Mouse (Mus musculus) spleen, postnatal 4 days (tissue): ENCODE results near the gene March10.

Source experiments
- DNase-seq, 2 experiments: peaks; one replicate each; pipeline ENCODE4 v3.0.0; 2022; ENCODE audit warnings: low spot score in 2 of 2

March10 gene

GRCm38 (mm10) chr11:105465488-105465887, 9.0 kb upstream of the March10 start:
- DNase-seq = no peak

DNA sequence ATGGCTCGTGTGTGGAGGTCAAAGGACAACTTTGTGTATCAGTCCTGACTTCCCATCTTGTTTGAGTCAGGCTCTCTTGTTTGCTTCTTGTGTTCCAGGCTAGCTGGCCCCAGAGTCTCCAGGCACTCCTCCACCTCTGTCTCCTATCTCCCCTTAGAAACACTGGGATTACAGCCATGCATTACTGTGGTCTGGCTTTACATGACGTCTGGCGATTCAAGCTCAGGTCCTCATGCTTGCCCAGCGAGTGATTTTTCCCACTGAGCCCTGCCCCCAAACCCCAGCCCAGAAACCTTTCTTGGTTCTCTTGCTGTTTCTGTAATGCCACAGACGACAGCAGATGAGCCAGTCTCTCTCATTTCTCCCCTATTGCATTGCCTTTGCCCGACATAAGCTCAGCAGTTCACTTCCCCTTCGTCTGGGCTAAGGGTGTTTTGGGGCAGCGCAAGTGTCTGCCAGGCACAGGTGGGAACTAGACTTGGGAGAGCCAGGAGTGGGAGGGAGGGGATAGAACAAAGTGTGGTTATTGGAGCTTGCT, 8.0 kb upstream of the March10 start:
- no peak for DNase-seq

DNA sequence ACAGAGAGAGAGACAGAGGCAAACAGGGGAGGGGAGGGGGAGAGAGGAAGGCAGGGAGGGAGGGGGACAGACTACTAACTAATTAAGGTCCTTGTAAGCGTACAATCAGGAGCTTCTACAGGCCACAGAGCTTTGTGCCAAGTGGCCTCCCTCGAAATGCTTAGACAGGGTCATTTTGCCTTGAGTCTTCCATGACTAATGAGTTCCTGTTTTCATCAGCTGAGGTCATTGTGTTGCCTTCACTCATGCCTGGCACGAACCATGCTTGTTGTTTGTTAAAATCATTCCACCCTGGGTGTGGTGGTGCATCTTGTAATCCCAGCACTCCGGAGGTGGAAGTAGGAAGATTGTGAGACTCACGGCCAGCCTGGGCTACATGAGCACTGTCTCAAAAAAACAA, 3.4 kb upstream of the March10 start:
- DNase-seq = no peak

DNA sequence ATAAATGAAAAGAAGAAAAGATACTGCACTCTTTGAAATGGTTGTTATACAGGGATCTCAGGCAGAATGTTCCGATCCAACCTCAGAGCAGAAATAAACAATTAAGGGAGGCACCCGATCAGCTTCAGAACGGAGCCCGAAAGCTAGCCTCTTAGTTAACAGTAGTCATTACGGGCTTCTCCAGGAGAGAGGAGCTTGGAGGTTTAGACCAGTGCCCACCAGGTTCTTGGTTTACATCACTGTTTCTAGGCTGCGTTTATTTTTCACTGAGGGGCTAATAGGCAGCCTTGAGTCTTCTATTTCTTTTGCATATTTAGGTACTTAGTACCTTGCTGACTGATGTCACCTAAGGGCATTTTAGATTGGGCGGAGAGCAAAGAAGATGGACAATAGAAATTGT, 506 bp upstream of the March10 start:
- DNase-seq = no peak

DNA sequence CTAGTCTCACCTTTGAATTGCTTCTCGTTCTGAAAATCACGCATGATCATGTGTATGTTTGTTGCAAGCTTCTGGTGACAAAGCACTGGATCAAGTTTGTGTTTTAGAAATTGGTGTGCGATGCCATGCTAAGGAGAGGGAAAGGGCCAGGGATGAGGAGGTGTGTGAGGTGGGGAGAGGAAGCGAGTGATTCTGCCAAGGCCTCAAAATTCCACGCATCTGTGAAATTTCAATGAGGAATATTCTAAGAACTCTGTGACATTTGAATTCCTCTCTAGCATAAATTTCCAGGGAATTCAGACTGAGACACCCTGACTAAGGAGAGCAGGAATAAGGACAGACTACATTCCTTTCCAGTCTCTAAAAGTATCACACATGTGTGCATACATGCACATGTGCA, 1.4 kb downstream of the March10 start:
- no peak for DNase-seq

GRCm38 (mm10) chr11:105453084-105453483, 3.5 kb downstream of the March10 start:
- DNase-seq = no peak

DNA sequence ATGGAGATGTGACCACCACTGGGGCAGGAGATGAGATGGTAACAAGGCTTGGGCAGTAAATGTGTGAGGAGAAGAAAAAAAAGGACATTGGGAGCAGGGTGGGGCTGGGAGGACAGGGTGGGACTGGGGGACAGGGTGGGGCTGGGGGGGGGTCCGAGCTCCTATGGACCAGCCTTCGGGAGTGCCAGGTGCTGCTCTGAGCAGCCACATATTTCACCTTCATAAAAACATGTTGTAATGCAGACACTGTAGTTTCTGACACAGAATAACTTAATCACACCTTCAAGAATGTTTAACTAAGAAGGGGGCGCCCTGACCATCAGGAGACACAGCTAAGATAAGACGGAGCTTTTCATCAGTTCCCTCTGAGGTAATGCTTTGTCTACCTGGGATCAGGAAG, 4.0 kb downstream of the March10 start:
- no peak for DNase-seq

DNA sequence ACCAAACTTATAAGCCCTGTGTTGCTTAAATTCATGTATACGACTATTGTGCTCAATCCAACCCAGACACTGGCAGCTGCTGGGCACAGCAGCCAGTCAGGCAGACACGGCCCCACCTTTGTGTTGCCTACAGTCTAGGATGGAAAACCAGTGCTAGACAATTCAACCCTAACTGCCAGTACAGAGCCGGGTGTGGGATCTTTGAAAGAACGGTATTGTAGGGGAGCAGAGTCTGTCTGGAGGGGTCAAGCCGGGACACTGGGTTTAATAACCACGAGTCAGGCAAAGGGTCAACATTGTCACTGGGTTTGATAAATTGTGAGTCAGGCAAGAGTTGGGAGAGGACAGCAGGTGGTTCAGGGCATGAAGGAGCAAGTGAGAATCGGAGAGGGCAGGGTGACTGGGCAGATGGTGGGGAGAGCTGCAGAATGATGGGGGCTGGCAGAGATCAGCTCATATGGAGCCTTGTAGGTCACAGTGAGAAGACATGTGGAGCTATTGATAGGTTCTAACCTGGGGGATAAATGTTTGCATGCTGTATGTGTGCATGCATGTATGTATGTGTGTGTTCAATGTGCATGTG, 4.9 kb downstream of the March10 start:
- DNase-seq = no peak

GRCm38 (mm10) chr11:105449581-105450315, 6.8 kb downstream of the March10 start:
- no peak for DNase-seq

- DNase-seq = no peak
These were observed 8.9 kb downstream of the March10 start for GRCm38 (mm10) chr11:105447661-105448060.

DNA sequence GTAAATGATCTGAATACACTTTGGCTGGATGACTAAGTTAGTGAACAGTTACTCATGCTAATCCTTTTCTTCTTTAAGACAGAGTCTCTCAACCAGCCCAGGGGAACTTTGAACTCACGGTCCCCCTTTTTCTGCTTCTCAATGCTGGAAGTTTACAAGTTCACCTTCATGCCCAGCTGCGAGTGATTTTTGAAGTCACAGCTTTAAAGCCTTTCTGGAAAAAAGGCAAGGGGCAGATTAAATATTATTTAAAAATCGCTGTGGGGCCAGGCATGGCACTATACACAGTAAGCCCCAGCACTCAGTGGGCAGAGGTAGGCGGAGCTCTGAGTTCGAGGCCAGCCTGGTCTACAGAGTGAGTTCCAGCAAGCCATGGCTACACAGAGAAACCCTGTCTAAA, 10.3 kb downstream of the March10 start:
- no peak for DNase-seq

DNA sequence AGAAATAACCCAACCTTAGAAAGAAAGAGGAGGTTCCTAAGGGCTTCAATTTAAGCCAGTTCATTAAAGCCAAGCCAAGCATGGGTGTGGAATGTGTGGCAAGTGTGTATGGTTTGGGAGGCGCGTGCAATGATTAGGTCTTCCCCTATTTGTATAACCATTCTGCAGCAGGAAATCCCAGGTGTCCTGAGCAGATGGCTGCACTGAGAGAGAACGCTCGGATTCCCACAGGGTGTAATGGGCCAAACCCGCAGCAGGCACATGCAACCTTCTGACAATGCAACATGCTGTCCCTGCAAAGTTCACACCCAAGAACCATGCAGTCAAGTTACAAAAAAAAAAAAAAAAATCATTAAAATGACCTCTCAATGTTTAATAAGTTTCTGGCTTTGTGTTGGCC, 10.8 kb downstream of the March10 start:
- no peak for DNase-seq

- no peak for DNase-seq
These were observed 11.6 kb downstream of the March10 start for GRCm38 (mm10) chr11:105444929-105445328.

DNA sequence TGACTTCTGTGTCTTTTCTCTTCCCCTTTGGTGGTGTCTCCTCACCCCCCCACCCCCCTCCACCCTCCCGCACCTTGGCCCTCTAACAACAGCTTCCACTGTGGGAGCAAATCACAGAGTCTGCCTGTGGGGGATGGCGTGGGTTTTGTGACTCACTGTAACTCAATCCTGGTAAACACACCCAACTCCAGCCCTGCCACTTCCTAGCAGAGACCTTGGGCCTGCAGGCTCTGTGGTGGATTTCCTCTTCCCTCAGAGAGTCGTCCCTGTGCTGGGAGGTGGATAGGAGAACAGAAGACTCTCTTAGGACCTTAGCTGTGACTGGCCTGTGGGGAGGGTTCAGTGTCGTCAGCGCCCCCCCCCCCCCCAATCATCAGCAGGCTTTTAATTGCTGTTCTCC, 13.0 kb downstream of the March10 start:
- DNase-seq = no peak

- DNase-seq = no peak
These were observed 16.7 kb downstream of the March10 start for GRCm38 (mm10) chr11:105439796-105440195.

- DNase-seq = no peak
These were observed 17.6 kb downstream of the March10 start for GRCm38 (mm10) chr11:105438907-105439306.

GRCm38 (mm10) chr11:105426441-105426840, 30.1 kb downstream of the March10 start:
- no peak for DNase-seq

DNA sequence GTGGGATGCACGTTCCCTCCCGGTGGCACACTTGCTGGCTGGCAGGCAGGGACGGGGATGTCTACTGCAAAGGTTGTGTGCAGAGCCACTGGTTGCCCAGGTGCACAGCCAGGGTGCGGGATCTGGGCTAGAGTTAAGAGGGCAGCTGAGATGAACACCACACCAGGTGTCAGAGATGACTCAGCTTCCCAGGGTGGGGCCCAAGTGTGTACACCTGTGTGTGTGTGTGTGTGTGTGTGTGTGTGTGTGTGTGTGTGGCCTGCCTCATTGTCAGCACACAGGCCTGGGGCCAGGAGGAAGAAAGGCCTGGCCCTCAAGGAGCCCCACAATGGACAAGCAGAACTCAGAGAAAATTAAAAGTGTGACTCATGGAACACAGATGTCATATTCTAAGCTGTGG, 31.9 kb downstream of the March10 start:
- DNase-seq = no peak

DNA sequence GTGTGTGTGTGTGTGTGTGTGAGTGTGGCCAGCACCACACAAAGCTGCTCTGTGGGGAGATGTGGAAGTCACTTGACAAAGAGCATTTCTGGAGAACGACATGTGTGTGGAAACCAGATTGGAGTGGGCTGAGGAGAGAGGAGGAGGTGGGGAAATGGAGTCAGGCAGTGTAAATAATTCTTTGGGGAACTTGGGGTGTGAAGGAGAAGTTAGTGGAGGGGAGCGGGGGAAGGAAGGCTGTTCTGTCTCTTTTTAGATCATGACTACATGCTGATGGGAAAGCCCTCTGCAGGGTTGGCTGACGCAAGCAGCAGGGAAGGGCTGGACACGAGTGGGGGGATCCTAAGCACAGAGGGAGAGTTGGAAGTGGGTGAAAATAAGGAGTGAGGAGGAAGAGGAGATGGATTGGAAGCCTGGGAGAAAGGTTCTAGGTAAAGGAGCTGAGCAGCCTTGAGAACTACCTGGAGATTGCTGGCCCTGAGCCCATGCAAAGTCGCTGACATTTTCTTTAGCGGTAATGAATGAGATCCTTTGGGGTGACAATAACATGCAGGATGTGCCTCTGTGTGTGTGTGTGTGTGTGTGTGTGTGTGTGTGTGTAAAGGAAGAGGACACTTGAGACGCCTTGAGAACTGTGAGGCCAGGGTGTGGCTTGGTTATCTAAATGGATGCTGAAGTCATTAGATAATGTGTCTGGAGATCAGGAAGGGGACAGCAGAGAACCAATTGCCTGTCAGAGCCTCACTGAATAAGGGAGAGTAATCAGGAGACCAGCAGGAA, 35.7 kb downstream of the March10 start:
- DNase-seq = no peak

- DNase-seq = no peak
These were observed 36.6 kb downstream of the March10 start for GRCm38 (mm10) chr11:105419946-105420345.

DNA sequence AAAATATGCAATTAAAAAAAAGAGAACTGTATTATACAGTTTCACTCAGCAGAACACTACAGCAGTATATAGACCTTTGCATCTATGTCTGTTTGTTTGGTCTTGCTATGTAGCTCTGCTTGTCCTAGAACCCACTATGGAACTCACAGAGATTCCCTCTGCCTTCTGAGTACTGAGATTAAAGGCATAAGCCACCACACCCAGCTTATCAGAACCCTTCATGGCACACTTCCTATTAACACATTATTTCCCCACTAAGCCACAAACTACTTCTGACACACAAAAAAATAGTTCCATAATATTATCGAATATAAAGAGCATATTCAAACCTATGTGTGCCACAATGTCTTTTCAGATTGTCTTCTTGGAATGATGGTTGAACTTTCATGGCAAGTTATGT, 42.5 kb downstream of the March10 start:
- DNase-seq = no peak

DNA sequence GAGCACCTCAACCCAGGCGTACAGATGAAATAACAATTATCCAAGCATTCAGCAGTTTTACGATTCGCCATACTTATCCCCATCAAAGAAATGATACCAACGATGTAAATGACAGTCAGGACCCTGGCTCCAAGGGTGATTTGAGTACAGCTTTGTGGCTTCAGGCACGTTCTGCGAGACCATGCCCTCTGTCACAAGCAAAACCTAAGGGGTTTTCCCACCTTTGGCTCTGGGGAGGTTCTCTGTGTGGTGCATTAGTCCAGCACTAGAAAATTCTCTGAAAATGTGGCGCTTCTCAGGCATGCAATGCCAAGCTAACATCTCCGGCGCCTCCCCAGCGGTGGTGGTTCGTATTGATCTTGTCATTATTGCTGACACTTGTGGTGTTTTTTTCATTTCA, 47.1 kb downstream of the March10 start:
- no peak for DNase-seq
